Mouse (Mus musculus) midbrain, embryonic 14.5 days (tissue): ENCODE measurements at regions not wholly inside any gene's neighbourhood (a gene's known extent, or its start where the extent isn't known, plus 50 kb on each side); places are given as distances from the start of the nearest gene placed in this dataset.
A peak's percentile ranks its signal among the peaks of the same experiment; 100 is the strongest.

ENCODE experiments used
- ATAC-seq: fragments of 200-750 bp; cut with Nextera tagmentation; 2 replicates; pipeline ENCODE4 v1.8.0; 2017; ENCODE audit warnings: moderate number of reproducible peaks, moderate library complexity; ENCODE audit not compliant: low FRiP score, low TSS enrichment
- DNase-seq: peaks from one replicate; pipeline ENCODE4 v3.0.0-alpha.2; 2015
- H3K27ac ChIP-seq: fragments of 300-500 bp; sonication (generic); replicated peaks from 2 replicates; pipeline ENCODE4 v1.5.1; 2014; ENCODE audit warnings: mild to moderate bottlenecking, low read depth, low read length, moderate library complexity
- H3K27me3 ChIP-seq: fragments of 300-500 bp; sonication (generic); 2 replicates; pipeline ENCODE4 v1.6.1; 2014; ENCODE audit warnings: low read length, control low read depth, mixed read lengths; ENCODE audit not compliant: control insufficient read depth, insufficient read depth
- H3K36me3 ChIP-seq: fragments of 300-500 bp; sonication (generic); 2 replicates; pipeline ENCODE4 v1.6.1; 2014; ENCODE audit warnings: low read length, control low read depth; ENCODE audit not compliant: control insufficient read depth, insufficient read depth
- H3K4me1 ChIP-seq: fragments of 300-500 bp; sonication (generic); 2 replicates; pipeline ENCODE4 v1.6.1; 2014; ENCODE audit warnings: mild to moderate bottlenecking, antibody characterized with exemption, low read length, control low read depth; ENCODE audit not compliant: control insufficient read depth, insufficient read depth
- H3K4me2 ChIP-seq: fragments of 300-500 bp; sonication (generic); 2 replicates; pipeline ENCODE4 v1.6.1; 2014; ENCODE audit warnings: mild to moderate bottlenecking, low read length, moderate library complexity
- H3K4me3 ChIP-seq: fragments of 300-500 bp; sonication (generic); replicated peaks from 2 replicates; pipeline ENCODE4 v1.5.1; 2014; ENCODE audit warnings: low read depth, low read length
- H3K9ac ChIP-seq: fragments of 300-500 bp; sonication (generic); replicated peaks from 2 replicates; pipeline ENCODE4 v1.6.1; 2014; ENCODE audit warnings: mild to moderate bottlenecking, low read length, moderate library complexity
- H3K9me3 ChIP-seq: fragments of 300-500 bp; sonication (generic); 2 replicates; pipeline ENCODE4 v1.6.1; 2016; ENCODE audit warnings: low read length, control low read depth, mixed read lengths; ENCODE audit not compliant: control insufficient read depth
- WGBS: fragments of 180-500 bp; shearing (Covaris S2); extraction: QIAGEN DNeasy Blood & Tissue Kit; methylation state at CpG from one replicate; pipeline ENCODE4 v1.1.7; 2014; 5-methylcytosine and 5-hydroxymethylcytosine counted together

DNA sequence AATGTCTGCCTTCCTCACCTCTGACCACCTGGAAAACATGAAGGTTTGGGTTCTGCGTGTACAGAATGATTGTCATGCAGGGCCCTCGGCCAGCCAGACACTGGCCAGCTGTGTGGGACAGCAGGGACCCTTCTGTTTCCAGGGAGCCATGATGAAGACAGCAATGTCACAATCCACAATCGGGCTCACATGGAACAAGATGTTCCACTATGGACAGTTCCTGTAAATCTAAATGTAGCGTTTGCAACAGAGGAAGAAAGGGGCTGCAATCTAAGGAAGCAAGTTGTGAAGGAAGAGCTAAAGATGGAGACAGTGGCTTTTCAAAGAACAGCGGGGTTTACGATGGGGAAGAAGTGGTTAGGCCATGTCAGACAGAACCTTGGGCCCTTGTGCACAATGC is 97.3 kb downstream of the Irs2 start:
- WGBS: 86% methylated on average over 6 of the region's 6 CpGs
- Histone ChIP-seq H3K36me3 (no peaks in the 10 kb centered on the region), H3K9me3 (no peaks in the 10 kb centered on the region), H3K9ac (no peak overlapping the region), H3K27ac (no peak overlapping the region), H3K4me1 (no peaks in the 10 kb centered on the region), H3K4me3 (no peak overlapping the region), H3K27me3 (no peaks in the 10 kb centered on the region), H3K4me2 (no peak overlapping the region)
- DNase-seq: no peak
- no peak for ATAC-seq

- no peaks in the 10 kb centered on the region for H3K27me3 ChIP-seq
- no peak for ATAC-seq
- 39% methylated on average over 6 of the region's 6 CpGs for WGBS
Observed at GRCm38 (mm10) chr8:10910244-10910872, 97.9 kb downstream of the Irs2 start.

DNA sequence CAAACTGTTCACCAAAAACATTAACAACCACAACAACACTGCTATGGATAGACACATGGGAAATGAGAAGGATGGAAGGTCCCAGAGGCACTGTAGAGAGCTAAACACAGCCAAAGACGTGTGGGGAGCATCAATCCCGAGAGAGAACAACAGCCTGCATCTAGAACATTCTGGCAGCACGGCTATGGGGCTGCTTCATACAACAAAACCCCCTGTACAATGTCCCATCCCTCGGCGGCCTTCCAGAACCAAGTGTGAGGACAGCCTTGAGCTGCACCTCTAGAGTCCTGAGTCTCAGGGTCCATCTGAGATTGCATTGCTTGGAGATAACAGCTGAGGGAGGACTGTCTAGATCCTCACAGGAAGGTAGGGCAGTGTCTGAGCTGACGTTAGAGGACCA is 99.1 kb downstream of the Irs2 start:
- no peaks in the 10 kb centered on the region for H3K36me3 ChIP-seq
- no peak overlapping the region for H3K4me3 ChIP-seq
- DNase-seq: no peak
- WGBS: 84% methylated on average over 6 of the region's 6 CpGs
- no peak overlapping the region for H3K27ac ChIP-seq
- no peak overlapping the region for H3K9ac ChIP-seq
- H3K27me3 ChIP-seq: no peaks in the 10 kb centered on the region
- H3K4me2 ChIP-seq: no peak overlapping the region
- no peaks in the 10 kb centered on the region for H3K9me3 ChIP-seq
- no peak for ATAC-seq
- H3K4me1 ChIP-seq: no peaks in the 10 kb centered on the region

More at GRCm38 (mm10) chr8:10910244-10910872, 97.9 kb downstream of the Irs2 start:
- H3K4me1 ChIP-seq: no peaks in the 10 kb centered on the region
- no peaks in the 10 kb centered on the region for H3K9me3 ChIP-seq
- DNase-seq: no peak
- H3K27ac ChIP-seq: no peak overlapping the region
- no peaks in the 10 kb centered on the region for H3K36me3 ChIP-seq
- no peak overlapping the region for H3K4me2 ChIP-seq
- no peak overlapping the region for H3K9ac ChIP-seq
- H3K4me3 ChIP-seq: no peak overlapping the region

DNA sequence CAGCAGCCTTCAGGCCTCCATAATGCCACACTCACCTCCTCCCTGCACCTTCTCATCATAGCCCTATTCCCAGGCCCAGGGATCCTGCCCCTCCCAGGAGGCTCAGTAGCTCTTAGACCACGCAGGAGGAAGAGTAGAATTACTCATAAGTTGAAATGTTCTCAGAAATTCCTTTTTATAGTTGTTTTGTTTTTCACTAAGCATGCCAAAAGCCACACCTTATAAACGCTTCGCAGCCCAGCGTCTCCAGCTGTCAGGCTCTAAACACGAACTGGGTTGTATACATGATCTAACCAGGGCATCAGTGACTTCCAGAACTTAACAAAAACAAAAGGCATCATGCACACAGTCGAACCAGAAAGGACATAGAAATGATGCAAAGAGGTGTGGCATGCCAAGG is 101.9 kb downstream of the Irs2 start:
- H3K4me1 ChIP-seq: no peaks in the 10 kb centered on the region
- H3K9me3 ChIP-seq: no peaks in the 10 kb centered on the region
- H3K4me3 ChIP-seq: no peak overlapping the region
- no peak overlapping the region for H3K9ac ChIP-seq
- ATAC-seq (no peak), DNase-seq (no peak)
- H3K4me2 ChIP-seq: no peak overlapping the region
- H3K36me3 ChIP-seq: no peaks in the 10 kb centered on the region
- no peaks in the 10 kb centered on the region for H3K27me3 ChIP-seq
- 76% methylated on average over 6 of the region's 6 CpGs for WGBS
- H3K27ac ChIP-seq: no peak overlapping the region

GRCm38 (mm10) chr8:10905761-10906160 is 102.5 kb downstream of the Irs2 start:
- Histone ChIP-seq H3K4me1 (no peaks in the 10 kb centered on the region), H3K36me3 (no peaks in the 10 kb centered on the region), H3K27ac (no peak overlapping the region), H3K9me3 (no peaks in the 10 kb centered on the region), H3K9ac (no peak overlapping the region), H3K4me2 (no peak overlapping the region), H3K27me3 (no peaks in the 10 kb centered on the region), H3K4me3 (no peak overlapping the region)
- 87% methylated on average over 5 of the region's 5 CpGs for WGBS
- no peak for ATAC-seq
- DNase-seq: no peak

DNA sequence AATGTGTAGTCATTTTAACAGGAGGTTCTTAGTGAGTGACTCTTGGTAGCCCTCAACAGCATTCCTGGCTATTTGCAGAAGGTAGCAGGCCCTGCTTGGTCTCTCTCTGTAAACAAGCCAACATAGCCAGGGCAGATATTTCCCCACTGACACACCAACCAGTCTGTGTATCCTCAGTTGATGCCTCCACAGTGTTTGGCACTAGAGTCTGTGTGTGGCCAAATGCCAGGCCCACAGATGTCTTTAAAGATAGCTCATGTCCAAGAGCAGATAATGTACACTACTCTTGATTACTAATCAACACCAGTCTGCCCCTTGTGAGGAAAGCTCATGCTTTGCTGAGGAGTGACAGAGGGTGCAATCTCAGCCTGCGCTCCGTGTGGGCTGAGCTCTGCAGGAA is 104.3 kb downstream of the Irs2 start:
- Histone ChIP-seq H3K9ac (no peak overlapping the region), H3K27me3 (no peaks in the 10 kb centered on the region), H3K4me3 (no peak overlapping the region), H3K4me2 (no peak overlapping the region), H3K27ac (no peak overlapping the region), H3K36me3 (no peaks in the 10 kb centered on the region), H3K9me3 (no peaks in the 10 kb centered on the region), H3K4me1 (peaks cover 12% of the 10 kb centered on the region)
- WGBS: 85% methylated on average over 2 of the region's 2 CpGs
- no peak for ATAC-seq
- no peak for DNase-seq

DNA sequence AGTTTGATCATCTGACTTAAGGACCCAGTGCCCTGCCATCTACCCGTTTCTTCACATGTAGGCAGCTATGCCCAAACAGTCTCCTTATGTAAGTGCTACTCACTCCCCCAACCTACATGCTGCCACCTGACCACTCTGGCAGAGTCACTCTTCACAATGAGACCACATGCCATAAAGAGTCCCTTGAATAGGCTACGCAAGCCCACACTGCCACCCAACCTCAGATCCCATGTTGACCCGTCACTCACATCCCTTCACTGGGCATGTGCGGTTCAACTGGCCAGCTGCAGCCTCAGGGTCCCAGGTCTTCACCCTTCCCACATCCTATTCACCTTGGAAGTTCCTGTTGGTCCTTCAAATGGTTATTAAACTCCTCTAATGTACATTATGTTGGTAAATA is 106.3 kb downstream of the Irs2 start:
- no peak for DNase-seq
- Histone ChIP-seq H3K9ac (no peak overlapping the region), H3K4me1 (peaks cover 24% of the 10 kb centered on the region), H3K36me3 (no peaks in the 10 kb centered on the region), H3K4me2 (no peak overlapping the region), H3K4me3 (no peak overlapping the region), H3K27ac (no peak overlapping the region), H3K27me3 (no peaks in the 10 kb centered on the region), H3K9me3 (no peaks in the 10 kb centered on the region)
- WGBS: 97% methylated on average over 4 of the region's 4 CpGs
- ATAC-seq: no peak

DNA sequence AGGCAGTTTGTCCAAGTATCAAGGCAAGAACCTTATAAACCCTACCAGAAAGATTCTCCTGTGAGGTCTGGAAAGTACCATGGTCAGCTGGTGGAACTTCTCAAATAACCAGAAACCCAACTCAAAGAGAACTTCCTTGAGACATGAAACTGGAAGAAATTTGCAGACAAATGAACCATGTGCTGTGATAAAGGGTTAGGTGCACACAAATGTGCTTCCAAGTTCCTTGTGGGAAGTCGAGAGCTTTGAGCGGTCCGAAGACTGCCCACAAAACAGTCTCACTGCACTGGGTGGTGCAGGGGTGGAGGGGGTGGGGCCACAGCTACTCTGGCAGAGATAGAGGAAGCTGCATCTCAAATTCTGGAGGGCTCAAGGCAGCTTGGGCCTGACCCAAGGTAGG is 107.2 kb downstream of the Irs2 start:
- 84% methylated on average over 3 of the region's 3 CpGs for WGBS
- Histone ChIP-seq H3K27ac (no peak overlapping the region), H3K4me2 (no peak overlapping the region), H3K9me3 (no peaks in the 10 kb centered on the region), H3K4me1 (peaks cover 24% of the 10 kb centered on the region), H3K9ac (no peak overlapping the region), H3K36me3 (no peaks in the 10 kb centered on the region), H3K27me3 (no peaks in the 10 kb centered on the region), H3K4me3 (no peak overlapping the region)
- no peak for DNase-seq
- ATAC-seq: no peak

DNA sequence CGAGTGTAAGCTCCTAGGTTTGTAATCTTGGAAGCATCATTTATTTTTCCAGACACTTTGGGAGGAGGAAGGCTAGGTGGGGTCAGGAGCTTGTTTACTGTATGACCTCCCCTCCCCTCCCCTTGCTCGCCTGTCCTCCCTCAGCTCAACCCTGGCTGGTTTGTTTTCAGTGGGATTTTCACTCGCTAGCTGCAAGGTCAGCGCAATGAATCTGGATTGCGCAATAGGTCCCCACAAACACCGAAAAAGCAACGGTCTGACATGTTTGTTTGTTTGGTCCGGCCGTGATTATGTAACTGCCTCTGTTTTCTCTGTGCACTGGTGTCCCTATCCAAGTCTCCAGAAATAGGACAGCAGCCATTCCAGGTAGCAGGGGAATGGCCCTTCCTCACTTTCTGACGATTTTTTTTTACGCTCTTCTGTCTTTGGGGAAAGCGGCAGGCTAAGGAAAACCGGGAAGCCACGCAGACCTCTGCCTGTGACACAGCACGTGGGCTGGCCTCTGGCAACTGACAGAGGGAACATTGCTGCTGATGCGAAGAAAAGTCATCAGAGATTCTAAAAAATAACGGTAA is 108.6 kb downstream of the Irs2 start:
- H3K36me3 ChIP-seq: no peaks in the 10 kb centered on the region
- no peaks in the 10 kb centered on the region for H3K27me3 ChIP-seq
- WGBS: 8% methylated on average over 17 of the region's 17 CpGs
- H3K9ac ChIP-seq: no peak overlapping the region; the same call in 1 of the 2 replicates
- no peak overlapping the region for H3K4me3 ChIP-seq
- ATAC-seq: no peak
- peak overlapping the region; percentile 47 for H3K4me2 ChIP-seq
- peak; percentile 49 for DNase-seq
- H3K4me1 ChIP-seq: peaks cover 24% of the 10 kb centered on the region
- H3K9me3 ChIP-seq: no peaks in the 10 kb centered on the region
- no peak overlapping the region for H3K27ac ChIP-seq
